Mouse (Mus musculus) mesoderm, embryonic 11.5 days (tissue): ENCODE data around the gene Cryzl2.
A peak's percentile ranks its signal among the peaks of the same experiment; 100 is the strongest.

Experiments used
- DNase-seq: peaks from one replicate; pipeline ENCODE4 v3.0.0-alpha.2; 2012; ENCODE audit warnings: low read depth, low spot score

The Cryzl2 gene

DNA sequence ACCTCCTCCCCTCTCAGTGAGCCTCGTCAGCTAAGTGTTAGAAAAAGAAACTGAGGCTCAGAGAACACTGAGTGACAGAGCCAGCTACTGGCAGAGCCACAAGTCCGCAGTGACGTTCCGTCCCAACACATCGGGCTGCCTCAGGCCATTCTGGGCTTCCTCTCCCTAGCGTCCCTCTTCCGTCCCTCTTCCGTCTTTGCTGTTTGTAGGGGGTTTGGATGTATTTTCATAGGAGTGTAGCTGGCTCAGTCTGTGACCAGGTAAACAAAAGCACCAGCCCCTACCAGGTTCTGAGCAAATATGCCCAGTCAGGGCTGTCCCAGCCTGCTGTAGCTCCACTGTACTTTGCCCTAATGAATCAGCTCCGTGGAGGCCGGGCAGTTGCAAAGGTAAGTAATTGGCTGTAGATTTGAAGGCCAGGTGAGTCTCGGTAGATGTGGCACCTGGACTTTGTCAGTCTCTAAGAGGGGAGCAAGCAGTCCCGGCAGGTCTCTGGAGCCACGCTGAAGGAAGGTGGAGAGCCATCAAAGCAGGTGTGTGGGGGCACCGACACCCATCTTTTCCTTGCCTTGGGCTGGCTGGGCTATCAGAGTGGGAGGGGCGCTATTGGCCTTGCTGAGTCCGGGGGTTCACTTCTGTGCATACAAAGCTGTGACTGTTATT lies 67.4 kb downstream of the Cryzl2 start:
- no peak for DNase-seq

DNA sequence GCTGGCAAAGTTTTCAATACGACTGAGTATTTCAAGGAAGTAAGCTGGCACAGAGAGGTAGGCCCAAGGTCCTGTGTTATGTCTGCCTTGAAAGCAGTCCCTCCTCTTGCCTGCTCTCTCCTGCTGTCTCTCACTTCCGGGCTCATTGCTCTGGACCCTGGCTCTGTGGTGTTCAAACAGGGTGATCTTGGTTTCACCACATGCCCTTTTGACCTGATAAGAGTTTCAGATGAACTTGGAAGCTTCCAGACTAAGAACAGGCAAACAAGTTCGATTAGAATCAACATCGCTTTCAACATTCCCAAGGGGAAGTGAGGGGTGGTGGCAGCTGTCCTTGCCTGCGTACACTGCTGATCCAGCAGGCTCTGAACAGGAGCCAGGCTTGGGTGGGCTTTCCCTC lies 68.2 kb downstream of the Cryzl2 start:
- no peak for DNase-seq

DNA sequence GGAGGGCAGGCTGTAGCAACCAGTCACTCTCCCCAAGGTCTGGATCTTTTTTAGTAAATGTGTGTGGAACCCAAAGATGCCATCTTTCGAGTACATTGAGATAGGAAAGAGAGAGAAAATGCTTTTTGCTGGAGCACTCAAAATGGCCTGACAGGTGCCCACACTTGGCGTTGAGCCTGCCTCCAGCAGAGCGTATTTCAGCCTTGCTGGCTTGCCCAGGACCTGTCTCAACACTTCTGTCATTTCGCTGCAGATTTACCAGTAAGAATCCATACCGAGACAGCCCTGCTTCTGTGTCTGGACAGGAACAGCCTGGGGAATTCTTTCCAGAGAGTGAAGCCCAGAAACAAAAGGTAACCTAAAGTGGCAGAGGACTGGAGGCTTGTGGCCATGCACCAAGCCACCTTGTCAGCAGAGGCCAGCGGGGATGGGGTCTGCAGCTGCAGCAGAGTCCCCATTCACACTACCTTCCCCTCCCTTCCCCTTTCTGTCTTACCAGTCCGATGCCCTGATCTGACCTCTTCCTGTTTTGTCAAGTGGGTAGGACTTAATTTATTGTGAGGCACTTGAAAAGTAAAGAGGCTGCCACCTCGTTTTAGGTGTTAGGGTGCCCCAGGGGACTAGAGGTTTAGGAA lies 74.6 kb downstream of the Cryzl2 start:
- no peak for DNase-seq

DNA sequence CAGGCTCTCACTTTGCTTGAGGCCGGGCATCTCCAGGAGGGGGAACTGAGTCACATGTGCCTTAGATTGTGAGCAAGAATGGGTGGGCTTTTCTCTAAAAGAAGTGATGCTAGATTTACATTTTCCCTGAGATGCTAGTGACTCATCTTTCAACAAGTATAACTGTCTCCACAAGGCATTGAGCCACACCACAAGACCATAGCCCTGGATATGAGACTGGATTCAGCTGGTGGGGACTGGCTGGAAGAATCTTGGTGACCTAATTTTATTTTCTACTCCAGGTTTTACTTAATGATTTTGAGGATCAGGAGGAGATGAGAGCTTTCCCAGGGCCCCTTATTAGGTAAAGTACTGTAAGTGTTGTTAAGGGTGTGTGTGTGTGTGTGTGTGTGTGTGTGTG lies 77.2 kb downstream of the Cryzl2 start:
- DNase-seq = no peak

DNA sequence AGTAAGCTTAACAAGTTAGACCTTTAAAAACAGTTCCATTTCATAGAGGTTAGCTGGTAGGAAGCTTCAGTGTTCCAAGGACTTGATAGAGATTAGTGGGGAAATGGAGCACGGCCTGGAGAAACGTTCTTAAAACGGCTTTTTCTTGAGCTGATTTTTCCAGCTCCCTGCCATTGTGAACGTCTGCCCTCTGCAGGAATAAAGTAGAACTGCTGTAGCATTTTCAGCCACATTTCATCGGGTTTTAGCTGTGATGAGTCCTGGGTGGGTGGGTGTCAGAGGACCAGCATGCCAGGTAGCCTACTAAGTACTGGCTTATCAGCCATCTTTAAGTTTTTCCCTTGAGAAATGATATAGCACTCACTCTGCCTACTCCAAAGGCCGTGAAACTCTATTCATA lies 78.1 kb downstream of the Cryzl2 start:
- DNase-seq = peak; percentile 77

DNA sequence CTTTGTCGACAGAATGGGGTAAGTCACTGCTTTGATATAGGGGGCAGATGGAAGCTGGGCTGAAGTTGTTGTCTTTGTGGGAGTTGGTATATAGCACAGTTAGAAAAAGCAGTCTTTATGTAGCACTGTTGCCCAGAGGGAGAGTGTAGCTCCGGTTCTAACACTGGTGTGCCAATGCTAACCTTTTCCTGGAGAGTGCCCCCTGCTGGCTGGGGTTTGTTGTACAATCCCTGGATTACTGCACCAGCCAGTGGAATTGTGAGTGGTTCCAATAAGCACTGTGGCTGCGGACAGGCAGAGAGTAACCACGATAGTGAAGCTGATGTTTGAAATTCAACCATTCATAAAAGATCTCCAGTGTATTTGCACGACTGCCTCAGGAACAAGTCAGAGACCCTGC lies 79.3 kb downstream of the Cryzl2 start:
- DNase-seq = no peak
